Mouse (Mus musculus) lung, postnatal 14 days (tissue): ENCODE data around the gene Rptor.

ENCODE experiments used
- DNase-seq: peaks from one replicate; pipeline ENCODE4 v3.0.0; 2021

Rptor gene

DNA sequence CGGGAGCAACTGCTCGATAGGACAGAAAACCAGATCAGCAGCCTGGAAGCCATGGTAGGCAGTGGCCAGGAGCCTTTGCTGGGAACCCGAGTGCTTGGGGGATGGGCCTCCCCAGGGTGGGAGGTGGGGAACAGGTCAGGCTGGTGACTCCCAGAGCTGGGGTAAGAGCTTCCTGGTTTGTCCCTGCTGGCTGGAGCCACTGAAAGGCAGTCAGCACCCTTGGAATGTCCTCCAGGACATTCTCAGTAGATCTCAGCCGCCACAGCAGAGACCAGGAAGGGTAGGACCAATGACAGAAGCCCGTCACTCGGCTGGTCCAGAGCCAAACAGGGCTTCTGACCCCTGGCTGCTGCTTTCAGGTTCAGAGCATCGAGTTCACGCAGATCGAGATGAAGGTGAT, 313.0 kb downstream of the Rptor start:
- DNase-seq: no peak

DNA sequence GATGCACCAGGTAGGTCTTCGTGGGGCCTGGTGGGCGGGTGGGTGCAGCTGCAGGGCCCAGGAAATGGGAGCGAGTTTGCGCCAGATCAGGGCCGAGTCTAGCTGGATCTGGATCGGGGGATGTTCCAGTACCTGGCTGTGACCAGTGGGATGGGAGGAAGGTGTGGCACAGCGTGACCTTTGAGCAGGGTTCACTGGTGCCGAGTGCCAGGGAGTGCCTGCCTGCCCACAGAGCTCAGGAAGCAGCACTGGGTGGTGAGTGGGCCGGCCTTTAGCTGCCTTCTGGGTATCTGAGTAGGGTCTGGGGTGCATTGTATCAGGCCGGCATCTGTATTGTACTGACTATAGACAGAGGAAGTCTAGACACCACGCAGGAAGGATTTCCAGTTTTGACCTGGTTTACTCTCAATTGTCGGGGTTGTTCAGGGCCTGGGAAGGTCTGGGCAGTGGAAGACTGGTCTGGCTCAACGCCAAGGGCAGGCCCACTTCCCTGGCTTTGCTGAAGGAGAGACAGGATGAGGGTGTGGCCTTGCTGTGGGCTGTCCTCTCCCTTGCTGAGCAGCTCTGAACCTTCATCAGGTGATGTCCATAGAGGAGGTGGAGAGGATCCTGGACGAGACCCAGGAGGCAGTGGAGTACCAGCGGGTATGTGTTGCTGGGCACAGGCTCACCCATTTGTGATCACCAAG, 313.5 kb downstream of the Rptor start:
- peak; percentile 78 for DNase-seq

DNA sequence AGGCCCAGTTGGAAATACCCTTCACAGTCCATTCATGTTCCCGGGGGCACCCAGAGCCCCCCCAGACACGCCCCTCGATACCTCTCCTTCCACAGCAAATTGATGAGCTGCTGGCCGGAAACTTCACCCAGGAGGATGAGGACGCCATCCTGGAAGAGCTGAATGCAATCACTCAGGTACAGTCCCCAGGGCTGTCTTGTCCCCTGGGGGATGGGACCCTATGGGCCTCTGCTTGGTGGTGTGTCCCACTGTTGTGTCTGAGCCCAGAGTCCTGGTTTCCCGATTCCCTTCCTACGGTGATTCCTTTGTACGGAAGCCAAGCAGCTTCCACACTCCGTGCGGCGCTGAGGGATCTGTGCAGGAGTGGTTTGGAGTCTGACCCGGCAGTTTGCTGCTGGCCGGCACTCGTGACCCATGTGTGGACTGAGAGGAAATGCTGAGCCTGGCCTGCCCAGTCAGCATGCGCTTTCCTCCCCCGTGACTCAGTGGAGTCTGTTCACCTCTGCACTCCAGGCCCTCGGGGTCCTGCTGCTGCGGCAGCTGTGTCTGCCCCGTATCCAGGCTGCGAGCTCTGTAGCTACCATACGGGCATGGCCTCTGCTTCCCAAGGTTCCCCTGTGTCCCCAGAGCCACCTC, 314.2 kb downstream of the Rptor start:
- DNase-seq: no peak

DNA sequence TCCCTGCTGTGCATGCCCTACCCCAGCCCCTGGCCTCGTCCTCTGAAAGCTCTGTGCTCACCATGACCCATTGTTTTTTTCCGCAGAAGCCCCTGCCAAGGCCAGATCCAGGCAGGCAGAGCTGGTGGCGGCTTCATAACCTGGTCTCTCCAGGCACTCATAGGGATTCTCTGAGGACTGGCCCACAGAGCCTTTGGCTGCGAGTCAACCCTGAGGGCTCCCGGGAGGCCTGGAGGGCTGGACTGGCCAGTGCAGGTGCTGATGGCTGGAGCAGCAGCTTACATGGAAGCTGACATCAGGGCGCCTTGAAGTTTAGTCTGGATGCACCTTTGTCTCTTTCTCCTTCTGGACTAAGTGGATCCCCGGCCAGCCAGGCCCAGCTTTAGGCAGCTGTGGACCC, 315.8 kb downstream of the Rptor start:
- DNase-seq: no peak

DNA sequence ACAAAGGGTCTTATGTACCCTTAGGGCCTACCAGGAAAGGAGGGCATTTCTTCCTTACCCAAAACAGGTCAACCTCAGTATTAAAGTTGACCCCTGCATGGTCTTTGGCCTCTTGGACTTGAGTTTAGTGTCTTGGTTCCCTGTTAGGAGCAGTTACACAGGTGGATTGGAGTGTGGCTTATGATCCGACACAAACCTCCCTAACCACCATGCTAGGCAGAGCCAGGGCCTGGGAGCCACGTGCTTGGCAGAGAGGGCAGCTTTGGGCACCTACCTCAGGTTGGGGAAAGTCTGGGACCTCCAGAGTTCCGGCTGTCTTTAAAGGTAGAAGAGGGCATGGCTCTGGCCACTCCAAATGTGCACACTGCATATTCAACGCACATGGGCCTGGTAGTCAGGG, 316.7 kb downstream of the Rptor start:
- DNase-seq: no peak

DNA sequence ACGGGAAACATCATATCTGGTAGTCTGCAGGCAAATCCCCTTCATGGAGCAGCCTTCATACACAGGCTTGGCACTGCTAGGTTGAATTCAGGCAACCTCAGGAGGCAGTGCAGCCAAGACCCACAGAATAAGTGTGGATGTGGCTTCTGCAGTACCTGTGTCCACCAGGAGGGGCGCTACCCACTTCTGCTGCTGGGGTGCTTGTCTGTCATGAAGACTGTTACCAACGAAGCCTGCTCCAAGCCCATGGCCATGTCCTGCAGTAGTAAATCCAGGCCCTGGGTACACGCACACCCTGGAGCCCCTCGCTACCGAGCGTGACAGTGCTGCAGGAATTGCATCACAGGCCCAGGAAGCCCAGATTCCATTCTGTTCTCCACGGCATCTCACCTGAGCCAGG, 317.2 kb downstream of the Rptor start:
- DNase-seq: peak; percentile 78

DNA sequence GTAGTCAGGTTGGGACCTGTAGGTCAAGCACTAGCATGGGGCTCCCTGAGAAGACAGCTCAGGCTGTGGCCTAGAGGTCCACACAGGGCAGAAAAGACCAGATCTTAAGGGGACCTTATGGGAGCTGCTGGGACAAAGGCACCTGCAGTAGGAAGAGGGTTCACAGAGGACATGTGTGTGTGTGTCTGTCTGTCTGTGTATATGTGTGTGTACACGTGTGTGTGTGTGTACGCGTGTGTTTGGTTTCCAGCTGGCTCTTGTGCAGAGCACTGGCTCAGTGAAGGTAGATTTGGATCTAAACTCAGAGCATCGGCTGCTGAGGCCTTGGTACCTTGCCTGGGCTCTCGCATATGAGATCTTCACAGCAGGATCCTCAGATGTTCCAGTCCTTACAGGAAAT, 318.0 kb downstream of the Rptor start:
- DNase-seq: no peak

DNA sequence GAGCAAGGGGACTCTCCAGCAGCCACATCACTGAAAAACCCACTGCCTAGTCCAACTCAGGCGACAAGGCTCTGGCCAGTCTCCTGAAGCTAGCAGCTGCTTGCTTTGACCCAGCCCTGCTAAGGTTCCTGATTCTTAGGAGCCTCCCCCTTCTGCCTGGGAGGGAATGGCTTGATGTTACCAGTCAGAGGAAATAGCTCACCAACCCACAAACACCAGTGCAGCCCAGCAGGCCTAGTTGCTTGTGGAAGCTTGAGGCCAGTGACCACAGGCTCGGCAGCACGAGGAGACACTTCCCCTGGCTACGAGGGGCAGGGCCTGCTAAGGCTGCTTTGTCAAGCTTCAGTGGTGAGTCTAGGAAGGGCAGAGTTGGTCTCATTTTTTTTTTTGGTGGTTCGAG, 322.5 kb downstream of the Rptor start:
- DNase-seq: no peak

DNA sequence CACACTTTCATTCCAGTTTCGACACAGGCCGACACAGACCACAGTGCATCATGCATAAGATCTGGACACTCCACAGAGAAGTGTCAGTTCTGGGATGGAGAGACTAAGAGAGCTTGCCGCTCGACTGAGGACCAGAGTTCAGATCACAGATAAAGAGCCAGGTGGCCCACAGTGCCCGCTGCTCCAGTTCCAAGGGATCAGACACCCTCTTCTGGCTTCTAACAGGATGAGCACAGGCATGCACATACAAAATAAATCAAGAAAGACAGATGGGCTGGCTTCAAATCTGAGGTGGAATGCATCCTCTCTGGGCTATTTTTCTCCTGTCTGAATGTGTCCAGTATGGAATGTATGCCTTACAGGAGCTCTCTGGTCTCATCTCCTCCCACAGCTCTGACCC, 324.1 kb downstream of the Rptor start:
- no peak for DNase-seq

DNA sequence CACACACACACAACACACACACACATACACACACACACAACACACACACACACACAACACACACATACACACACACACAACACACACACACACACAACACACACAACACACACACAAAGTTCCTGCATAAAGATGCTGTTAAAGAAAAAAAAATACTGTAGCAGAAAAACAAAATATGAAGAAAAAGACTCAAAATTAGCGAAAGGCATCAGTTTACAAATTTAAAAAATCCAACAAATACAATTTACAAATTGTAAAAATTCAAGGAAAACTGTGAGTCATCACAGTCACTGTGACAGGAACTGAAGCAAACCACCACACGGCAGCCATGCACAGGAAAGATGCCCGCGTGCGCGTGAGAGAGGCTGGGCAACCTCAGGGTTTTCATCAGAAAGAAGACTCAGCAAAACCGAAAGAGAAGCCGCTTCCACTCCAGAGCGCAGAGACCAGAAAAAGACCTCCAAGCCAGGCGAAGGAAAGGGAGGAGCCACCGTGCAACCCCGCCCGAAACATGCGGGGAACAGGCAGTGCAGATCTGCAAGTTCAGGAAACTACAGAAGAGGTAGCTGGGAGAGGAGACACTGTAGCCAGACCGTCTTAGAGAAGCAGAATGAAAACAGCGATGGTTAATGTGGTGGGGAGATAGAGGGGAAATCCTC, 325.4 kb downstream of the Rptor start:
- peak; percentile 64 for DNase-seq

DNA sequence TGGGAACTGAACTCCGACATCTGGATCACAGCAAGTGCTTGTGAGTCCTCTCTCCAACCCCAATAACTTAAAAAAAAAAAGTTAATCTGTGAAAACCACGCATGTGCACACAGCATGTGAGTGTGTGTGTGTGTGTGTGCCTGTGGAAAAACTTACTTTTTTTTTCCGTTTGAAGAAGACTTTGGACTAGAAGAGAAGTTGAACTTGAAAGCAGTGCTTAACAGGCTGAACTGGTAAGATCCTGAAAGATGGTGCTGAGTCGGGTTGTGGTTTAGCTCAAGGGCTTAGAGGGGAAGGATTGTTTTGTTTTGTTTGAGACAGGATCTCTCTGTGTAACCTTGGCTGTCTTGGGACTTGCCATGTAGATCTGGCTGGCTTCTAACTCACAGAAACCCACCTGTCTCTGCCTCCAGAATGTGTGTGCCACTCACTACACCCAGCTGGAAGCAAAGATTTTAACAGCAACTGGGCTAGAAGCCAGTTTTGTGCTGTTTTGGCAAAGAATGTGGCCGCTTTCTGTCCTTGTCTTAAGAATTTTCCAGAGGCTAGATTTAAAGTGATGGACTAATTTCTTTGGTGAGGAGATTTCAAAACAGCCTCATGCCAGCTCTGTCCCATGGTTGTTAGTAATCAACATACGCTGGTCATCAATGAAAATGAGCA, 327.0 kb downstream of the Rptor start:
- no peak for DNase-seq

DNA sequence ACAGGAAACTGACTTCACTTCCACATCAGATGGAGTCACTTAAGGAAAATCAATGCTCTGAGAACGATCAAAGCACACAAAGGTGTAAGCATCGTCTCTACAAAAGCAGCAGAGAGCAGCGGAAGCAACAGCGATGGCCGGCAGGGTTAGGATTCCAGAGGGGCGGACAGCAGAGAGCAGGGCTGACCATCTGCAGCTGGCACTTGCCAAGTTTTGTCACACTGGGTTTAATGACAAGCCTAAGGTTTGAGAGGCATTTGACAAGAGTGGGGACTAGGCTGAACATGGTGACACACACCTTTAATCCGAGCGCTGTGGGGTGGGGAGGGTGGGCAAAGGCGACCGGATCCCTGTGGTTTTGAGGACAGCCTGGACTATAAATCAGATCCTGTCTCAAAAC, 329.1 kb downstream of the Rptor start:
- DNase-seq: no peak

DNA sequence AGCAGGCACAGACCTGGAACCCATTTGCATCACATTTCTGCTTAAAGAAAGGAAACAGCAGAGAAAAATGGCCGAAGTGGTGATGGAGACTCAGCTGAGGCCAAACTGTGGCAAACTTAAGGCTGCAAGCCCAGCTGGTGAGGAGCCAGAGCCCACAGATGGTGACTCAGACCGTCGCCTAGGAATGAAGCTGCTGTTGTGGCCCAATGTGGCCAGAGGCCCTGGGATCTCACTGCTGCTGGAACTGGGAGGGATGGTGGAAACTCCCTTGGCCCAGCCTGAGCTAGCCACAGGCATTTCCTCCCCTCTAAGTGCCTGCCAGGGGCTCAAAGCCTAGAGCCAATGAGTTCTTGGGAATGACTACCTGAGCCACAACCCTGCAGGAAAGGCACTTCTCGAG, 330.4 kb downstream of the Rptor start:
- no peak for DNase-seq

DNA sequence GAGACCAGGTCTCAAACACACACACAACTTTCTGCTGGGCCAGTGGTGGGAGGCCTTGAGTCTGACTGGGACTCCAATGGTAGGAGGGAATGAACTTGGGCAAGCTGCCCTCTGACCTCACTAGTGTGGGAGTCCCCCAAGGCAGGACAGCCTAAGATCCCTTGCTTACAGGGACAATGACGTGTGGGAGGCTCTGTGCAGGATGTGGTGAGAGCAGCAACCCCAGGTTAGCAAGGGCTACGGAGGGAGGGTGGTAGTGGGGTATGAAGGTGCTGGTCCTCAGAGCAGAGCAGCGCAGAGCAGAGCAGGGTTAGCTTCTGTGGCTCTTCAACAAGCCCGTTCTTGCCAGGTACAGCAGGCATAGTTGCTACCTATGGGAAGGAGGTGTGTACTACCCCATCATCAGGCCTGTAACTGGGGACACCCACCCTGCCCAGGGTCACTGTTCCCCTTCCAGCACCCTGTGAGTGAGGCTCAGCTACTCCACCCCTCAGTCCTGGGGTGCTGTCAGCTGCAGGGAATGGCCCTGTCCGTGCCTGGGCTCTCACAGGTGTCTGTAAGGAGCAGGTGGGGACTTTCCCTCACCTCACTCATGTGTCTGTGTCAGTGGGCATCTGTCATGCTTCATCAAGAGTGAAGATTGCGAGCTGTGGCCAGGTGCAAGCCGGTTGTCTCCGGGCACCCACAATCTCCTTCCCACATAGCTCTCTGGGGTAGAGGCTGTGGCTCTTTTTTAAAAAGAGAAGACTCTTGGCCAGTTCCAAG, 331.3 kb downstream of the Rptor start:
- no peak for DNase-seq

DNA sequence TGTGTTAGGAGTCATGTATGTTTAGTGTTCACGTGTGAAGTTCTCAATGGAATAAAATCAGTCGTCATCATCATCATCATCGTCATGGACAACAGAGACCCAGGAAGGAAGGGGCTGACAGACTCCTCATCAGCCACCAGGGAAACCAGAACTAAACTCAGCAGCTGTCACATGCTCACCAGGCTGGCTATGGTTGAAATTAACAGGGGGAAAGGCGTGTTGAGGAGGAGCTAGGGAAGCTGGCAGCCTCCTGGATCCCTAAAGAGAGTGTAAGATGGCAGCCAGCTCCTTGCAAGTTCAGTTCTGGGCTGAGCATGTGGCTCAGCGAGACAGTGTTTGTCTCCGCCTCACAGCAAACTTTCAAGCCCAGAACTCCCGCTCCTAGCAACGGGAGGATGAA, 332.1 kb downstream of the Rptor start:
- DNase-seq: no peak

DNA sequence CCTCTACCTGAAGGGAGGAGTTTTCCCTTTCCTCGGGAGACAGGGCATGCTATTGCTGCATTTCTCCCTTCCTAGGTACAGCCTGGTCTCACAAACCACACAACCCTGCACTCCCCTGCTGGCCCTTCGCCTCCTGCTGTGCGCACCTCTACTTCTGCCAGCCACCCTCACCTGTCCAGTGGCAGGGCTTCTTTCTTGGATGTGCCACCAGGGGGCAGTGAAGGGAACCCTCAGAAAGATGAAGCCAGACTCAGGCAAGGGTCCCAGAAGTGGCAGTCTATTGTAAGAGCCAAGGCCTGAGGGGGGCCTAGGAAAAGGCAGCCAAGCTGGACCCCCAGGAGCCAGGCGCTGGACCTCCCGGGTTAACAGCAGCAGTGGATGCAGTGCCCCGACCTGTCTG, 332.8 kb downstream of the Rptor start:
- DNase-seq: peak; percentile 85

DNA sequence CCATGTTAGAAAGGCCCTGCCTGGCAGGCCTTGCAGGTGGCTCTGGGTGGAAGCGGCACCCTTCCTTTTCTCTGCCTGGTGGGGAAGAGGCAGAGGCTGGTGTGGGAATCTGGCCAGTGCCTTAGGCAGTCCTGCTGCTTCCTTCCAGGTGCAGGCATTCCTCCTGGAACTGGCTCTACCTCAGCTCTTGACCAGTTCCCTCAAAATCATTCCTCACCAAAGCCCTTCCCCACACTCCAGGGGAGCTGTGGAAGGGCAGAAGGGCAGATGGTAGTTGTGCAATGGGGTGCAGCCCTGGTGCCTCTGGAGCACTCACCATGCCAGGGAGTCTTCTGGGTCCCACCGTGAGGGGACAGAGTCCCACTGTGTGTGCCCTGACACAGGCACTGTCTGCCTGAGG, 333.8 kb downstream of the Rptor start:
- DNase-seq: no peak

DNA sequence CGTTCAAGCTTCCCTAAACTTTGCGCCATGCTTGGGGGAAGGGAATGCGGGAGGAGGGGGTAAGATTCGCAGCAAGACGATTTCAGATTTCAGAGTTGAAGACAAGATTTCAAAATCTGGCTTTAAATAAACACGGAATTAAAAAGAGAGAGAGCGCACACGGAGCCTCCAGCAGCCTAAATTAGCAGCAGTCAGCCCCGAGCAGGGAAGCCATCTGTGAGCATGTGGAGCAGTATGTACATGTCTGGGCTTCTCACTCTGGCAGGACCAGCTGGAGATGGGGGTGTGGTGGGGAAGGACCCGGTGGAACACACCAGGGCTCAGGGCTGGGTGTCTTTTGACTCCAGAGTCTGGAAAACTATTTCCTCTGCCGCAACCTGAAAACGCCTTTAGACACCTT, 334.5 kb downstream of the Rptor start:
- no peak for DNase-seq

DNA sequence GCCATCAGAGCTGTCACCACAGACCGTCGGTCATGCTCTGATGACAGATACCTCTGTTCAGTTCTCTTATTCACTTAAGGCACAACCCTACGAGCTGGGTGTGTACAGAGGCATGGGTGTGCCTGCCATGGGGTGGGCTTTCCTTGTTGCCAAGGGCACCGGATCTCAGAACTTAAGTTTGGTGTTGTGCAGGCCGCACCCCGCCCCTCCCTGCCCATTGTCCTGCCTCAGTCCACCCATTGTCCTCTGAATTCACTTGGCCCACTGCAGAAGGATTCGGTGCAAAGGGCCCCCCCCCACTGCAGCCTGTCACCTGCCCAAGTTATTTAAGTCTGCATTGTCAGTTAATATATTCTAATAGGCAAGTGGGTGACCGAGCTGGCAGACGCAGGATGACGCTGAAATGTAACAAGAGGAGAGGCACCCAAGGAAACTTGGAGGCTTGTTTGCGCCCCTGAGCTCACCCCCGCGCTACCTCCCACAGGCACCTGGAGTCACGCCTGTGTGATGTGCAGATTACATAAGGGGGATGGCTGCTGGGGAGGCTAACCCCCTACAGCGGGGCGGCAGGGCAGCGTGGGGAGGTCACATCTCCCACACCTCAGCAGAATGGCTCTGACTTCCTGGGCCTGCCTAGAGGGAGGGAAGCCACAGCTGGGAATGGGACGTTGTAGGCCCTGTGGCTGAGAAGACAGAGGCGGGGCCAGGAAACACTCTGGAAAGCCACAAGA, 335.2 kb downstream of the Rptor start:
- DNase-seq: no peak

DNA sequence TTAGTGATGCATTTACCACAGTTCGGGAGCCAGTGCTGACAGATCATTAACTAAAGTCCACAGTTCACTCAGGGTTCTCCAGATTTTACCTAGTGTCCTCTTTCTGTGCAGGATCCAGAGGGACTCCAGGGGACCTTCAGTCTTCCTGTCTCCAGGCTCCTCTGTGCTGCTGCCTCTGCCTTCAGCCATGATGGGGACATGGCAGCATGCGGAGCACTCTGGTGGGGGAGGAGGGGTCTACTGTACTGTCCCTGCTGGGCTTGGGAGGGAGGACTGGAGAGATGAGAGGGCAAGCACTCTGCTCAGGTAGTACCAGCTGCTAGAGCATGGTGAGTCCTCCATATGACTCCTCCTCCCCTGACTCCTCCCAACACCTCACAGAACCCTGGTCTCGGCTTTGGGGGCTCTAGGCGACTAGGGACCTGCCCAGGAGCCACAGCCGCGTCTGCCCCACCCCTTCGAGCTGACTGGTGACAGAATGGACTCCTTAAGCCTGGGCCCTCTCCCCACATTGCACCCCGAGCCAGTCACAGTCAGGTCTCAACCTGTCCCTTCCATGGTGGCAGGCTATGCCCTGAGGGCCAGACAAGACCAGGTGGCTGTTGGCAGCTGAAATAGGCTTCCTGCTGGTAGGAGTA, 336.5 kb downstream of the Rptor start:
- no peak for DNase-seq

DNA sequence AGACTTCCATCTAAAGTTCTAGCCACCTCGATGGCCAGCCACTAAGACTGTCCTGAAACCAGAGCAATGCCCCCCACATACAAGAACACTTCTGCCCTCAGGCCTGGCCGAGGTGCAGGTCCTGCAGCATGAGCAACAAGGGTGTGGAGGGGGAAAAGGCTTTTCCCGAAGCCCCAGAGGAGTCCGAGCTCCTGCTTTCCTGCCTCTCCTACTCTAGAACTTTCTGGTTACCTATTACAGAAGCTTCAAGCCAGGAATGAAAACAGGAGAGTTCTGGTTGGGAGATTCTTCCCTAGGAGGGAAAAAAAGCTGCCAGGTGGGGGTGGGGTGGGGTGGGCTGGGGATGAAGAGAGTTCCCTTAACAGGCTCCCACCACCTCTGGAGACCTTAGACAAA, 337.0 kb downstream of the Rptor start:
- no peak for DNase-seq

DNA sequence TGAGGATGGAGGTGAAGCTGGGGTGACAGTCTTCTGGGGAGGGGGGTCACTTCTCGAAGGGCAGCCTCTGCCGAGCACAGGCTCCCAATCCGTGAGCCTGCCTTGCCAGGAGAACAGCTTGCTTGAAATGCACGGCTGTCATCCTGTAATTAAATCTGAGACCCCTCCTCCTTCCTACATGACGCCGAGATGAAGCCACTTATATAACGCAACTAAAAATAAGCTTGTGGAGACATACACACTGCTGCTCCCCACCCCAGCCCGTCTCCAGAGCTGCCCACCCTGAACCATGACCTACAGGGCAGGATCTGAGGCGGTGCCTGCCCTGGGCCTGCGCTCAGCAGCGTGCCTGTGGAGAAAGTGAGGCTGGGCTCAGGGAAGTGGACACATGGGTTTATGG, 337.4 kb downstream of the Rptor start:
- no peak for DNase-seq
